Mouse (Mus musculus) embryo, embryonic 10.5 days (tissue): ENCODE data around the gene Ankrd6.
"Not testable (repeated sequence)": the region's sequence is repeated elsewhere in the genome, so short reads cannot be mapped to it uniquely, and the experiment has no call there.

ENCODE experiments used
- DNase-seq: peaks from one replicate; pipeline ENCODE4 v3.0.0-alpha.2; 2015; ENCODE audit warnings: low spot score

Gene Ankrd6

GRCm38 (mm10) chr4:32950356-32951034 lies at the start of gene Ankrd6:
TSS of gene Ankrd6 (minus strand) at chr4:32950841.
- peak; percentile 88 for DNase-seq

- no peak for DNase-seq
Observed at GRCm38 (mm10) chr4:32998996-32999395, 48.4 kb upstream of the Ankrd6 start.

- no peak for DNase-seq
Observed at GRCm38 (mm10) chr4:32997571-32997970, 46.9 kb upstream of the Ankrd6 start.

- DNase-seq: no peak
Observed at GRCm38 (mm10) chr4:32996083-32996482, 45.4 kb upstream of the Ankrd6 start.

GRCm38 (mm10) chr4:32994168-32994567 lies 43.5 kb upstream of the Ankrd6 start:
- no peak for DNase-seq

- no peak for DNase-seq
Observed at GRCm38 (mm10) chr4:32989346-32989745, 38.7 kb upstream of the Ankrd6 start.

- peak; percentile 21 for DNase-seq
Observed at GRCm38 (mm10) chr4:32987006-32987405, 36.4 kb upstream of the Ankrd6 start.

GRCm38 (mm10) chr4:32985684-32986083 lies 35.0 kb upstream of the Ankrd6 start:
- peak; percentile 73 for DNase-seq

- peak; percentile 73 for DNase-seq
Observed at GRCm38 (mm10) chr4:32984801-32985675, 34.4 kb upstream of the Ankrd6 start.

GRCm38 (mm10) chr4:32984242-32984641 lies 33.6 kb upstream of the Ankrd6 start:
- no peak for DNase-seq

- peak; percentile 68 for DNase-seq
Observed at GRCm38 (mm10) chr4:32983176-32984155, 32.8 kb upstream of the Ankrd6 start.

GRCm38 (mm10) chr4:32982716-32983175 lies 32.1 kb upstream of the Ankrd6 start, which contains the start of gene Rragd:
TSS of gene Rragd (plus strand) at chr4:32983037.
- DNase-seq: no peak

GRCm38 (mm10) chr4:32982041-32982715 lies 31.5 kb upstream of the Ankrd6 start:
- DNase-seq: peak; percentile 67

- DNase-seq: no peak
Observed at GRCm38 (mm10) chr4:32981617-32982016, 31.0 kb upstream of the Ankrd6 start.

- DNase-seq: no peak
Observed at GRCm38 (mm10) chr4:32980061-32980460, 29.4 kb upstream of the Ankrd6 start.

- no peak for DNase-seq
Observed at GRCm38 (mm10) chr4:32977331-32977730, 26.7 kb upstream of the Ankrd6 start.

- not testable (repeated sequence) for DNase-seq
Observed at GRCm38 (mm10) chr4:32964619-32965018, 14.0 kb upstream of the Ankrd6 start.

GRCm38 (mm10) chr4:32961394-32961793 lies 10.8 kb upstream of the Ankrd6 start:
- no peak for DNase-seq

GRCm38 (mm10) chr4:32956423-32956822 lies 5.8 kb upstream of the Ankrd6 start:
- DNase-seq: no peak

- DNase-seq: peak; percentile 70
Observed at GRCm38 (mm10) chr4:32952681-32953080, 2.0 kb upstream of the Ankrd6 start.
